In genomic region chr8:119755238-119756146, GRCm38 (mm10) we compare ENCODE assay signal across 10 mouse cellular contexts. TPM values are rescaled to one million over a fixed set of nuclear protein-coding genes. Genes with fewer than 3 reads are reported as not detected.
A peak's percentile ranks its signal among the peaks of the same experiment; 100 is the strongest.
DNase-seq lines count a peak whose midpoint lies in the region; ATAC-seq lines count a peak whose summit lies in the region.
"Had no signal": no experiment of that assay in that cellular context is flagged by ENCODE, and none has a peak within 500 bp of the region (broad histone marks: within the 10 kb centered on the region; RNA-seq: fewer than 3 reads in every experiment).

No protein-coding gene starts in this region.

- H3K4me1 ChIP-seq in heart, embryonic 16.5 days (ENCODE audit: control insufficient read depth, insufficient read depth, low read length) = peaks cover 12% of the 10 kb centered on the region
- peaks cover 10% of the 10 kb centered on the region for H3K4me1 ChIP-seq in forebrain, embryonic 15.5 days
- H3K4me1 ChIP-seq in midbrain, embryonic 12.5 days = peaks cover 22% of the 10 kb centered on the region

- H3K4me2 ChIP-seq in heart, embryonic 16.5 days (ENCODE audit: low read depth, low read length) = peak overlapping the region; percentile 54
- peak overlapping the region; percentile 33 for H3K4me2 ChIP-seq in forebrain, embryonic 15.5 days (replicated peaks)
- peak overlapping the region; percentile 45 for H3K4me2 ChIP-seq in midbrain, embryonic 12.5 days (replicated peaks)

- H3K27ac ChIP-seq in heart, embryonic 16.5 days (ENCODE audit: low read length) = no peak overlapping the region
- no peak overlapping the region for H3K27ac ChIP-seq in forebrain, embryonic 15.5 days (replicated peaks)
- no peak overlapping the region for H3K27ac ChIP-seq in midbrain, embryonic 12.5 days (replicated peaks)
- H3K27ac ChIP-seq: macrophage had no signal

- H3K27me3 ChIP-seq in heart, embryonic 16.5 days (ENCODE audit: control insufficient read depth, insufficient read depth, low read length) = no peaks in the 10 kb centered on the region
- H3K27me3 ChIP-seq in forebrain, embryonic 15.5 days = no peaks in the 10 kb centered on the region
- peaks cover 17% of the 10 kb centered on the region for H3K27me3 ChIP-seq in midbrain, embryonic 12.5 days

- H3K4me3 ChIP-seq in heart, embryonic 16.5 days (ENCODE audit: low read length) = peak overlapping the region; percentile 33
- H3K4me3 ChIP-seq in forebrain, embryonic 15.5 days = peak overlapping the region; percentile 16; the same call in 1 of the 2 replicates
- peak overlapping the region; percentile 24 for H3K4me3 ChIP-seq in midbrain, embryonic 12.5 days

- H3K9me3 ChIP-seq in heart, embryonic 16.5 days (replicated peaks; ENCODE audit: control insufficient read depth, low read length) = no peaks in the 10 kb centered on the region
- no peaks in the 10 kb centered on the region for H3K9me3 ChIP-seq in forebrain, embryonic 15.5 days
- H3K9me3 ChIP-seq in midbrain, embryonic 12.5 days = no peaks in the 10 kb centered on the region
- H3K9me3 ChIP-seq: G1E had no signal

- no peaks in the 10 kb centered on the region for H3K36me3 ChIP-seq in heart, embryonic 16.5 days (ENCODE audit: control insufficient read depth, insufficient read depth)
- H3K36me3 ChIP-seq in forebrain, embryonic 15.5 days = no peaks in the 10 kb centered on the region; the same call in 1 of the 2 replicates
- H3K36me3 ChIP-seq in midbrain, embryonic 12.5 days = no peaks in the 10 kb centered on the region

- no peak overlapping the region for H3K9ac ChIP-seq in heart, embryonic 16.5 days (ENCODE audit: low read length)
- no peak overlapping the region for H3K9ac ChIP-seq in forebrain, embryonic 15.5 days (replicated peaks)
- no peak overlapping the region for H3K9ac ChIP-seq in midbrain, embryonic 12.5 days (replicated peaks)

- no peak for DNase-seq in heart, postnatal 4 days
- DNase-seq in kidney, postnatal 25 days = peak; percentile 33 to 61
- DNase-seq in right cerebral cortex, postnatal 36 days (ENCODE audit: low spot score in 2 of 2) = no peak
- no peak for DNase-seq in cerebellum, postnatal 25 days
- DNase-seq in ovary, postnatal 14 days (ENCODE audit: low spot score) = no peak

- no peak for ATAC-seq in heart, embryonic 16.5 days (replicated peaks; ENCODE audit: extremely low read depth, insufficient read depth, low FRiP score)
- peak; percentile 53; the same call in 1 of the 2 replicates for ATAC-seq in forebrain, embryonic 15.5 days (replicated peaks)
- 0 out of 2 replicates have a peak, but pooled peaks have one; percentile 27 for ATAC-seq in midbrain, embryonic 12.5 days (ENCODE audit: low FRiP score, low read depth)

- WGBS in heart, embryonic 16.5 days = 22% methylated on average over 28 of the region's 28 CpGs
- 13% methylated on average over 28 of the region's 28 CpGs for WGBS in forebrain, embryonic 15.5 days
- 19% methylated on average over 26 of the region's 28 CpGs for WGBS in midbrain, embryonic 12.5 days

RNA-seq across cellular contexts. Expression of gene Tldc1, which starts 22.7 kb away (rescaled TPM):
- 12.5 and 15.0 TPM in 2 replicates for polyA plus RNA-seq in heart, embryonic 16.5 days (2015; fragmentation: Nextera tagmentation; extraction: Ambion mirVana)
- total RNA-seq in heart, postnatal 4 days (2021) = 1 to 10 TPM; 9.0 to 9.2 TPM
- polyA plus RNA-seq in forebrain, embryonic 15.5 days (2015; fragmentation: Nextera tagmentation; extraction: Ambion mirVana) = 14.5 and 14.9 TPM in 2 replicates
- polyA plus RNA-seq in midbrain, embryonic 12.5 days (2016; fragmentation: Nextera tagmentation; extraction: Ambion mirVana) = 10.3 and 13.3 TPM in 2 replicates

RNA-seq across cellular contexts. Expression of gene Atp2c2, which starts 55.7 kb away (rescaled TPM):
- polyA plus RNA-seq in heart, embryonic 16.5 days (2015; fragmentation: Nextera tagmentation; extraction: Ambion mirVana) = 0.26 and 0.69 TPM in 2 replicates
- total RNA-seq in heart, postnatal 4 days (2021) = not detected
- 0.09 TPM in 1 of 2 replicates, not detected in the other for polyA plus RNA-seq in forebrain, embryonic 15.5 days (2015; fragmentation: Nextera tagmentation; extraction: Ambion mirVana)
- 0.47 and 0.64 TPM in 2 replicates for polyA plus RNA-seq in midbrain, embryonic 12.5 days (2016; fragmentation: Nextera tagmentation; extraction: Ambion mirVana)
- total RNA-seq: G1E had no signal
- polyA plus RNA-seq: G1E, macrophage had no signal

Comparison
In these comparisons a context has a peak if more than half of its experiments do, and no peak if none do; other contexts are left out.
1. DNase-seq: peak in kidney, postnatal 25 days (2 of 2); none in heart, postnatal 4 days (single experiment), right cerebral cortex, postnatal 36 days (0 of 2), cerebellum, postnatal 25 days (0 of 2) and ovary, postnatal 14 days (single experiment).
2. Peak in every context shown above with its lines, with median percentiles within 50 percentile points of each other: H3K4me2 ChIP-seq and H3K4me3 ChIP-seq.